Mouse (Mus musculus) heart, adult 2 months (tissue): Measurements from ENCODE around the gene Ntsr1. TPM values are rescaled to one million over a fixed set of nuclear protein-coding genes. Genes with fewer than 3 reads are reported as not detected.

ENCODE experiments used
- DNase-seq, 2 experiments: peaks; one replicate each; pipeline ENCODE4 v3.0.0; 2021
- H3K27ac ChIP-seq: fragments of 200-600 bp; 2 replicates; pipeline ENCODE4 v1.8.1; 2022
- H3K27me3 ChIP-seq: fragments of 200-500 bp; 2 replicates; pipeline ENCODE4 v1.6.1; 2012; ENCODE audit warnings: mild to moderate bottlenecking, low read length, inconsistent platforms, mixed read lengths; ENCODE audit not compliant: control insufficient read depth, insufficient read depth
- H3K36me3 ChIP-seq: fragments of 200-500 bp; 2 replicates; pipeline ENCODE4 v1.6.1; 2012; ENCODE audit warnings: low read length, inconsistent platforms; ENCODE audit not compliant: control insufficient read depth, insufficient read depth
- H3K4me1 ChIP-seq: fragments of 200-500 bp; 2 replicates; pipeline ENCODE4 v1.6.1; 2011; ENCODE audit warnings: low read length; ENCODE audit not compliant: control insufficient read depth, insufficient read depth
- H3K4me3 ChIP-seq: fragments of 200-600 bp; 2 replicates; pipeline ENCODE4 v1.8.1; 2022
- H3K79me2 ChIP-seq: fragments of 200-500 bp; replicated peaks from 2 replicates; pipeline ENCODE4 v1.6.1; 2012; ENCODE audit warnings: mild to moderate bottlenecking, inconsistent platforms, low read length, moderate library complexity, mixed read lengths; ENCODE audit not compliant: control insufficient read depth, insufficient read depth
- H3K9ac ChIP-seq: fragments of 200-500 bp; 2 replicates; pipeline ENCODE4 v1.6.1; 2012; ENCODE audit warnings: low read depth, mild to moderate bottlenecking, control low read depth, inconsistent platforms, low read length, mixed read lengths
- CTCF ChIP-seq: fragments of 200-600 bp; IDR thresholded peaks from 2 replicates; pipeline ENCODE4 v1.8.1; 2022; ENCODE audit warnings: antibody characterized with exemption, mild to moderate bottlenecking, moderate library complexity
- EP300 ChIP-seq: fragments of 200-500 bp; IDR thresholded peaks from 2 replicates; pipeline ENCODE4 v1.6.1; 2011; ENCODE audit warnings: low read depth, low read length, control low read depth; ENCODE audit not compliant: insufficient read depth
- POLR2A ChIP-seq: fragments of 200-500 bp; IDR thresholded peaks from 2 replicates; pipeline ENCODE4 v1.6.1; 2011; ENCODE audit warnings: mild to moderate bottlenecking, low read depth, low read length, control low read depth; ENCODE audit not compliant: insufficient read depth
- WGBS: fragments of 180-500 bp; shearing (Covaris S2); methylation state at CpG from one replicate; pipeline ENCODE4 v1.1.7; 2018; 5-methylcytosine and 5-hydroxymethylcytosine counted together
- intact Hi-C: fragments of 180-260 bp; cut with DNase I; formaldehyde crosslinking; loops from one replicate; pipeline ENCODE4 v1.15.1; 2025
- polyA plus RNA-seq: library from polyadenylated mRNA; depleted of rRNA; stranded (reverse); fragments of >200 nt; gene quantifications from 2 replicates; pipeline ENCODE4 v1.2.3, GENCODE M21; 2012
- total RNA-seq, 2 experiments: library from RNA; stranded (reverse); gene quantifications; 2 replicates each; pipeline ENCODE4 v1.2.3; 2021

Gene Ntsr1
- total and polyA plus RNA-seq, 3 experiments = not detected

DNA sequence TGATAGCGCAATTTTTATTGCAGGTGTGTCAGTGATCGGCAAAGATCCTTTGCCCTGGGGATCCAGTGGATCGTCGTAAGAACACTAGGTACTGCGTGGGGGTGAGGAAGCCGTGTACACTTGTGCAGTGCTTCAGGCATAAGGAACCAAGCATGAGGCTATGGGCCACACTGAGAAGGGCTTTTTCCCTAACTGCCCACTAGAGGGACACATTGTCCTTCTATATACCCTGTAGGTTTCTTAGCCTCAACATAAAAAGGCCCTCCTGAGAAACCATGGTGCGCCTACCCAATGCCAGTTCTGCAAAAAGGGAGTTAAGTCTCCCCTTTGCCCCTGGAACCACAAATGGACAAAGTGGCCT, 26.7 kb upstream of the Ntsr1 start:
- no peak overlapping the region for H3K9ac ChIP-seq
- intact Hi-C loops = loop anchor here (1.0 to 5.0 kb wide), 3 partner anchors 105 to 304 kb away; partner anchors contain the start of gene Bhlhe23
- H3K4me1 ChIP-seq = 0 out of 2 replicates have a peak, but pooled peaks cover 1% of the 10 kb centered on the region
- H3K4me3 ChIP-seq = no peak overlapping the region
- peak; percentile 21 to 44 for DNase-seq
- whole genome bisulfite sequencing = 30% methylated on average over 7 of the region's 7 CpGs
- H3K36me3 ChIP-seq = no peaks in the 10 kb centered on the region
- no peaks in the 10 kb centered on the region for H3K27me3 ChIP-seq
- H3K27ac ChIP-seq = no peak overlapping the region
- TF ChIP-seq CTCF (peak; percentile 53), EP300 (no peak), POLR2A (no peak)
- no peaks in the 10 kb centered on the region for H3K79me2 ChIP-seq

DNA sequence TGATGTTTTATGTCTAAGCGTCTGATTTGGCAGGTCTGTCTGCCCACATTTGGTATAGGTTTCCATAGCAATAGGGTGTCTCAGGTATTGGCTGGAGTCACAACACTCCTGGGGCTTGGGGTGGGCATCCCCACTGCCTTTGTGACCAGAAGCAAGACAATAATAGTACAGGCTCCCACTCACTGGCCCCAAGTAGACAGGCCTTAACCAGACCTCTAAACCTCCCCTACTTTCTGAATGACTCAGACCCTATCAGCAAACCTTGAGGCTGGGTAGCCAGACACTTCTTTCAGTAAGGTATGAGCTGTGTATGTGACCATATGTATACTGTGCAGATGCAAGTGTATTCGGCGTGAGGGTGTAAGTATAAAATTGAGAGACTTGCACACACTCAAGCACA, 24.9 kb upstream of the Ntsr1 start:
- H3K4me1 ChIP-seq = 0 out of 2 replicates have a peak, but pooled peaks cover 1% of the 10 kb centered on the region
- H3K4me3 ChIP-seq = no peak overlapping the region
- H3K27me3 ChIP-seq = no peaks in the 10 kb centered on the region
- no peak overlapping the region for H3K27ac ChIP-seq
- no peak for DNase-seq
- no peak overlapping the region for H3K9ac ChIP-seq
- TF ChIP-seq EP300 (no peak), POLR2A (no peak)
- H3K79me2 ChIP-seq = no peaks in the 10 kb centered on the region
- intact Hi-C loops = loop anchor here (5.0 kb wide), 1 partner anchor 302 kb away; the partner anchor contains the start of gene Bhlhe23
- no peaks in the 10 kb centered on the region for H3K36me3 ChIP-seq
- WGBS = 88% methylated on average over 3 of the region's 3 CpGs

DNA sequence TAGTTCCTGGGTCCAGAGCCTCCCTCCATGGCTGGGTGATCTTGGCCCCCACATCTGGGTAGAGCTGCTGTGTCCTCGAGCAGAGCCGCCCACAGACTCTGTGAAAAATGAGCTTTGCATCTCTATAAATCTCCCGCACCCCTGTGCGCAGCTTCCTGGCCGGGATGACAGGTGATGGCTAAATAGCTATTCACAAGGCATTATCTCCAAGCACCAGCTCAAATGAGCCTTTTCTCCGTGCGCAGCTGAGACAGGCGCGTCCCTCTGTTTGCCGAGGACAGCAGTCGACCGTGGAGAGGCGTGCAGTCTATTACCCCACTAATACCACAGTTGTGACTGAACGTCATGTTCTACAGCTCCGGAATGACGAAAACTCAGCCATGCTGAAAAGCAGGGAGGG, 17.5 kb upstream of the Ntsr1 start:
- DNase-seq = no peak
- Histone ChIP-seq H3K79me2 (no peaks in the 10 kb centered on the region), H3K4me3 (no peak overlapping the region), H3K9ac (no peak overlapping the region), H3K36me3 (no peaks in the 10 kb centered on the region), H3K4me1 (no peaks in the 10 kb centered on the region), H3K27ac (no peak overlapping the region), H3K27me3 (no peaks in the 10 kb centered on the region)
- intact Hi-C loops = no loop called here
- 40% methylated on average over 16 of the region's 16 CpGs for WGBS
- TF ChIP-seq POLR2A (no peak), CTCF (no peak), EP300 (no peak)

DNA sequence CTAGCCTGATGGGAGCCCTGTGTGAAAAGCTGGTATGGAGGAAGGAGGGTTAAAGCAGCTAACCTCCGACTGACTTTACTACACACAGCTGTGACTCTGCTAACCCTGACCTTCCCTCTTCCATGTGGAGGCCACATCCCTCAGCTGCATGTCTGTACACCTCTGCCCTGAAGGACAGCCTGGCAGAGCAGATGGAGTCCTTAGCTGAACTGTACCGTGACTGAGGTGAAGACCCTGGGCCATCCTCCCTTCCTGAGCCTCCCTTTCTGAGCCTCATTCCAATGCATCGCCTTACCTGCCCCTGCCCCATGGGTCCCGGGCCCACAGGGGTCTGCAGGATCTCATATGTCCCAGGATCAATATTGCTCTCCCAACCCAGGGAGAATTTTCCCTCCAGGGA, 14.9 kb upstream of the Ntsr1 start:
- H3K79me2 ChIP-seq = no peaks in the 10 kb centered on the region
- no peak overlapping the region for H3K9ac ChIP-seq
- 66% methylated on average over 4 of the region's 4 CpGs for WGBS
- H3K4me1 ChIP-seq = no peaks in the 10 kb centered on the region
- no peaks in the 10 kb centered on the region for H3K36me3 ChIP-seq
- intact Hi-C loops = no loop called here
- H3K27me3 ChIP-seq = no peaks in the 10 kb centered on the region; the same call in none of the 2 replicates
- no peak overlapping the region for H3K4me3 ChIP-seq
- DNase-seq = no peak
- H3K27ac ChIP-seq = no peak overlapping the region
- TF ChIP-seq CTCF (no peak), EP300 (no peak)

DNA sequence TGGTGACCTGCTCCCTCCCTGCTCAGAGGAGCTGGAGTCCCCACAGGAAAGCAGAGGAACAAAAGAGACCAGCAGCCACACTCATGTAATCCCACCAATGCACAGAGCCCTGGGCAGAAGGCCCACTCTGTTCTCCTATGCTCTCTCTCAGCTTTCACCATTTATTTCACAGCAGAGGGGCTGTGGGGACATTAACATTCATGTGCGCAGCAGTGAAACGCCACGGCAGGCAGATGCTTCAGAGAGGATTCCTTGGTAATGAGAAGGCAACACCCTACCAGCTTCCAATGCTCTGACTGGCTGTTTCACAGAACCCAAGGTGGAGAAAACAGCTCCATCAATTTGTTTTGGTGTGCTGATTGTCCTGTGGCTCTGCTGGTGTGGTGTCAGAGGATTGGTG, 14.5 kb upstream of the Ntsr1 start:
- TF ChIP-seq POLR2A (no peak), EP300 (no peak), CTCF (no peak)
- no peak overlapping the region for H3K4me3 ChIP-seq
- no peaks in the 10 kb centered on the region for H3K4me1 ChIP-seq
- no peak for DNase-seq
- H3K27me3 ChIP-seq = no peaks in the 10 kb centered on the region; the same call in none of the 2 replicates
- H3K36me3 ChIP-seq = no peaks in the 10 kb centered on the region
- 73% methylated on average over 3 of the region's 3 CpGs for WGBS
- H3K9ac ChIP-seq = no peak overlapping the region
- no peaks in the 10 kb centered on the region for H3K79me2 ChIP-seq
- H3K27ac ChIP-seq = no peak overlapping the region
- intact Hi-C loops = no loop called here

DNA sequence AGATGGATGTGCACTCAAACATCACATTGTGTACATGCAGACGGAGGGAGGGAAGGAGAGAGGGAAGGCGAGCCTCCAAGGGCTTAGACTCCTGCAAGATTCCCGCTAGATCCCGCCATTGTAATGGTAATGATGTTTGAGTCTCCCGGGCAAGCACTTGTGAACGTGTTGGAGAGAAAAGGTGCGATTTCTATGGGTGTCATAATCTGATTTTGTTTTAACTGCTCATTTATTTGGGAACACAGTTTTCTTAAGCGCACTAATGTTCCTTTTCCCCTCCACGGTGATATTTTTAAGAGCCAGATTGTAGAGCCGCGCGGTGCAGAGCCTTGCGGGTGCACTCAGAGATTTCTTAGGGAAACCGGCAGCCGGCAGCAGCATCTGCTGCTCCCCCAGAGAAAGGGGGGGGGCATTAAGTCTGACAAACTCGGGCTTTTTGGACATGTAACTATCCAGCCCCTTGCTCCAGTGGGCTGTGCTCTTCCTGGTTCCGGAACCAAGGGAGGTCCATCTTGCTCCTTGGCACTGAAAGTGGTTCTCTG, 11.5 kb upstream of the Ntsr1 start:
- H3K27me3 ChIP-seq = no peaks in the 10 kb centered on the region; the same call in none of the 2 replicates
- DNase-seq = no peak
- WGBS = 17% methylated on average over 17 of the region's 17 CpGs
- H3K9ac ChIP-seq = no peak overlapping the region
- H3K79me2 ChIP-seq = no peaks in the 10 kb centered on the region
- H3K27ac ChIP-seq = no peak overlapping the region
- H3K4me1 ChIP-seq = no peaks in the 10 kb centered on the region
- TF ChIP-seq POLR2A = no peak
- no peak for TF ChIP-seq CTCF
- TF ChIP-seq EP300 = no peak
- H3K36me3 ChIP-seq = no peaks in the 10 kb centered on the region
- intact Hi-C loops = no loop called here
- no peak overlapping the region for H3K4me3 ChIP-seq
